Mouse (Mus musculus): ENCODE results near the gene Wwox. TPM values are rescaled to one million over a fixed set of nuclear protein-coding genes. Genes with fewer than 3 reads are reported as not detected.

Gene Wwox
- polyA plus RNA-seq, 1 experiment from 2014 or later, result 13.7 TPM

- Histone ChIP-seq H3K9me3 (replicated peaks) (no peaks in the 10 kb centered on the region), H3K4me3 (replicated peaks) (no peak overlapping the region), H3K4me2 (replicated peaks) (no peak overlapping the region), H3K36me3 (no peaks in the 10 kb centered on the region), H3K27me3 (no peaks in the 10 kb centered on the region; the same call in 1 of the 2 replicates), H3K4me1 (no peaks in the 10 kb centered on the region), H3K9ac (no peak overlapping the region), H3K27ac (replicated peaks) (no peak overlapping the region)
- 48% methylated on average over 3 of the region's 3 CpGs for WGBS
- ATAC-seq (ENCODE audit: insufficient number of reproducible peaks, low FRiP score, low TSS enrichment, low read depth), result no peak
Observed at GRCm38 (mm10) chr8:115070225-115070624, 630.8 kb downstream of the Wwox start.

- Histone ChIP-seq H3K9ac (no peak overlapping the region), H3K9me3 (replicated peaks) (no peaks in the 10 kb centered on the region), H3K4me1 (no peaks in the 10 kb centered on the region), H3K4me2 (replicated peaks) (no peak overlapping the region), H3K27ac (replicated peaks) (no peak overlapping the region), H3K4me3 (replicated peaks) (no peak overlapping the region), H3K36me3 (no peaks in the 10 kb centered on the region), H3K27me3 (no peaks in the 10 kb centered on the region; the same call in 1 of the 2 replicates)
- ATAC-seq (ENCODE audit: insufficient number of reproducible peaks, low FRiP score, low TSS enrichment, low read depth), result no peak
- 86% methylated on average over 12 of the region's 12 CpGs for WGBS
Observed at GRCm38 (mm10) chr8:115071231-115071630, 631.8 kb downstream of the Wwox start.

- H3K27me3 ChIP-seq, result no peaks in the 10 kb centered on the region
- H3K27ac ChIP-seq (replicated peaks), result no peak overlapping the region
- H3K4me3 ChIP-seq (replicated peaks), result no peak overlapping the region
- no peak overlapping the region for H3K9ac ChIP-seq
- H3K9me3 ChIP-seq (replicated peaks), result no peaks in the 10 kb centered on the region
- 0 out of 2 replicates have a peak, but pooled peaks cover 6% of the 10 kb centered on the region for H3K4me1 ChIP-seq
- no peaks in the 10 kb centered on the region for H3K36me3 ChIP-seq
- no peak for ATAC-seq (ENCODE audit: insufficient number of reproducible peaks, low FRiP score, low TSS enrichment, low read depth)
- no peak overlapping the region for H3K4me2 ChIP-seq (replicated peaks)
- 67% methylated on average over 7 of the region's 7 CpGs for WGBS
Observed at GRCm38 (mm10) chr8:115078296-115078695, 638.8 kb downstream of the Wwox start.

GRCm38 (mm10) chr8:115081302-115082207, 642.1 kb downstream of the Wwox start:
- Histone ChIP-seq H3K27me3 (no peaks in the 10 kb centered on the region), H3K9ac (no peak overlapping the region)
- 68% methylated on average over 7 of the region's 7 CpGs for WGBS

GRCm38 (mm10) chr8:115088162-115088561, 648.7 kb downstream of the Wwox start:
- ATAC-seq (ENCODE audit: insufficient number of reproducible peaks, low FRiP score, low TSS enrichment, low read depth), result no peak
- H3K9ac ChIP-seq, result no peak overlapping the region
- H3K4me1 ChIP-seq, result no peaks in the 10 kb centered on the region
- no peaks in the 10 kb centered on the region for H3K27me3 ChIP-seq
- H3K9me3 ChIP-seq (replicated peaks), result peaks cover 4% of the 10 kb centered on the region; the same call in 1 of the 2 replicates
- no peak overlapping the region for H3K27ac ChIP-seq (replicated peaks)
- H3K4me2 ChIP-seq (replicated peaks), result no peak overlapping the region
- no peaks in the 10 kb centered on the region for H3K36me3 ChIP-seq
- H3K4me3 ChIP-seq (replicated peaks), result no peak overlapping the region

More at GRCm38 (mm10) chr8:115081302-115082207, 642.1 kb downstream of the Wwox start:
- ATAC-seq (ENCODE audit: insufficient number of reproducible peaks, low FRiP score, low TSS enrichment, low read depth), result no peak
- no peak overlapping the region for H3K4me3 ChIP-seq (replicated peaks)
- no peaks in the 10 kb centered on the region for H3K9me3 ChIP-seq (replicated peaks)
- H3K27ac ChIP-seq (replicated peaks), result no peak overlapping the region
- H3K4me2 ChIP-seq (replicated peaks), result no peak overlapping the region
- H3K4me1 ChIP-seq, result 0 out of 2 replicates have a peak, but pooled peaks cover 6% of the 10 kb centered on the region
- H3K36me3 ChIP-seq, result no peaks in the 10 kb centered on the region

GRCm38 (mm10) chr8:115089744-115090143, 650.3 kb downstream of the Wwox start:
- no peaks in the 10 kb centered on the region for H3K4me1 ChIP-seq
- no peaks in the 10 kb centered on the region for H3K36me3 ChIP-seq
- no peak overlapping the region for H3K4me3 ChIP-seq (replicated peaks)
- no peak overlapping the region for H3K4me2 ChIP-seq (replicated peaks)
- peaks cover 4% of the 10 kb centered on the region; the same call in 1 of the 2 replicates for H3K9me3 ChIP-seq (replicated peaks)
- H3K9ac ChIP-seq, result no peak overlapping the region
- no peak for ATAC-seq (ENCODE audit: insufficient number of reproducible peaks, low FRiP score, low TSS enrichment, low read depth)
- no peaks in the 10 kb centered on the region for H3K27me3 ChIP-seq
- WGBS, result 75% methylated on average over 7 of the region's 7 CpGs
- H3K27ac ChIP-seq (replicated peaks), result no peak overlapping the region

- H3K4me2 ChIP-seq (replicated peaks), result no peak overlapping the region
- no peaks in the 10 kb centered on the region for H3K4me1 ChIP-seq
- no peak for ATAC-seq (ENCODE audit: insufficient number of reproducible peaks, low FRiP score, low TSS enrichment, low read depth)
- no peaks in the 10 kb centered on the region for H3K36me3 ChIP-seq
- H3K27me3 ChIP-seq, result no peaks in the 10 kb centered on the region
- peaks cover 4% of the 10 kb centered on the region; the same call in 1 of the 2 replicates for H3K9me3 ChIP-seq (replicated peaks)
- WGBS, result 72% methylated on average over 5 of the region's 5 CpGs
- H3K9ac ChIP-seq, result no peak overlapping the region
- H3K4me3 ChIP-seq (replicated peaks), result no peak overlapping the region
- H3K27ac ChIP-seq (replicated peaks), result no peak overlapping the region
Observed at GRCm38 (mm10) chr8:115090202-115090601, 650.7 kb downstream of the Wwox start.

GRCm38 (mm10) chr8:115095548-115095947, 656.1 kb downstream of the Wwox start:
- no peak overlapping the region for H3K9ac ChIP-seq
- no peaks in the 10 kb centered on the region for H3K27me3 ChIP-seq
- no peaks in the 10 kb centered on the region for H3K36me3 ChIP-seq
- no peak overlapping the region for H3K4me2 ChIP-seq (replicated peaks)
- no peak overlapping the region for H3K4me3 ChIP-seq (replicated peaks)
- H3K27ac ChIP-seq (replicated peaks), result no peak overlapping the region
- WGBS, result 83% methylated on average over 4 of the region's 4 CpGs
- H3K4me1 ChIP-seq, result no peaks in the 10 kb centered on the region
- no peaks in the 10 kb centered on the region for H3K9me3 ChIP-seq (replicated peaks)
- ATAC-seq (ENCODE audit: insufficient number of reproducible peaks, low FRiP score, low TSS enrichment, low read depth), result no peak

- ATAC-seq (ENCODE audit: insufficient number of reproducible peaks, low FRiP score, low TSS enrichment, low read depth), result no peak; the same call in 1 of the 2 replicates
- Histone ChIP-seq H3K4me2 (replicated peaks) (no peak overlapping the region), H3K27ac (replicated peaks) (no peak overlapping the region)
Observed at GRCm38 (mm10) chr8:115097988-115098562, 658.6 kb downstream of the Wwox start.

GRCm38 (mm10) chr8:115109309-115109708, 669.9 kb downstream of the Wwox start:
- Histone ChIP-seq H3K4me3 (replicated peaks) (no peak overlapping the region), H3K9ac (no peak overlapping the region), H3K27me3 (no peaks in the 10 kb centered on the region), H3K9me3 (replicated peaks) (no peaks in the 10 kb centered on the region), H3K36me3 (no peaks in the 10 kb centered on the region), H3K4me2 (replicated peaks) (no peak overlapping the region), H3K27ac (replicated peaks) (no peak overlapping the region), H3K4me1 (0 out of 2 replicates have a peak, but pooled peaks cover 1% of the 10 kb centered on the region)
- 50% methylated on average over 3 of the region's 3 CpGs for WGBS
- no peak for ATAC-seq (ENCODE audit: insufficient number of reproducible peaks, low FRiP score, low TSS enrichment, low read depth)

More at GRCm38 (mm10) chr8:115097988-115098562, 658.6 kb downstream of the Wwox start:
- H3K36me3 ChIP-seq, result no peaks in the 10 kb centered on the region
- no peak overlapping the region for H3K9ac ChIP-seq
- WGBS, result 78% methylated on average over 9 of the region's 9 CpGs
- H3K4me1 ChIP-seq, result no peaks in the 10 kb centered on the region
- H3K4me3 ChIP-seq (replicated peaks), result no peak overlapping the region
- H3K9me3 ChIP-seq (replicated peaks), result no peaks in the 10 kb centered on the region
- H3K27me3 ChIP-seq, result no peaks in the 10 kb centered on the region

GRCm38 (mm10) chr8:115110423-115110822, 671.0 kb downstream of the Wwox start:
- no peaks in the 10 kb centered on the region for H3K9me3 ChIP-seq (replicated peaks)
- no peak for ATAC-seq (ENCODE audit: insufficient number of reproducible peaks, low FRiP score, low TSS enrichment, low read depth)
- H3K4me1 ChIP-seq, result 0 out of 2 replicates have a peak, but pooled peaks cover 4% of the 10 kb centered on the region
- no peak overlapping the region for H3K27ac ChIP-seq (replicated peaks)
- 72% methylated on average over 9 of the region's 9 CpGs for WGBS
- no peak overlapping the region for H3K9ac ChIP-seq
- no peaks in the 10 kb centered on the region for H3K27me3 ChIP-seq
- no peak overlapping the region for H3K4me3 ChIP-seq (replicated peaks)
- H3K36me3 ChIP-seq, result no peaks in the 10 kb centered on the region
- H3K4me2 ChIP-seq (replicated peaks), result no peak overlapping the region

Measured in embryonic facial prominence, embryonic 15.5 days (tissue).